Mouse (Mus musculus) sigmoid colon, adult 10 weeks (tissue): Measurements from ENCODE around the gene Crtam. TPM values are rescaled to one million over a fixed set of nuclear protein-coding genes. Genes with fewer than 3 reads are reported as not detected.

Experiments used
- polyA plus RNA-seq: library from polyadenylated mRNA; stranded (reverse); fragments of 350-450 nt; fragmentation: Illumina TruSeq; extraction: RNeasy Lipid Tissue Mini Kit (QIAGEN cat#74804); gene quantifications from one replicate; pipeline ENCODE4 v1.2.3, GENCODE M21; 2014; ENCODE audit warnings: low read depth, low replicate concordance

The Crtam gene
- not detected for polyA plus RNA-seq

DNA sequence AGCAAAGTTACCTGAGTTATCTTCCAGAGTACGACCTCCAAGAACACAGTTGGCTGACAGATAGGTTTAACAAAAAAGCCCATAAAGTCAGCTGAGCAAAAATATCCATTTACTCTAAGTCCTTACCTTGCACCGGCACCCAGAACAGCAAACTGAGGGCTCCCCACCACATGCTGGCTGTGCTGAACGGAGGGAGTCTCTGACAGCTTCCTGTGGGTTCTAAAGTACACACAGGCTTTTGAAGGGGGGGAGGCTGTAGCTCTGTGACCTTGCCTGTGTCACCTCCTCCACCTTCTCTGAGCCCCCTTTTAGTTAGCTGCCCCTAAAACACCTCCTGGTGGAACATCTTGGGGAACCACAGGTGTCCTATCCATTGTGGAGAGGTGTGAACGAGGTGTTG is at the start of gene Crtam:
Gene Crtam (minus strand): TSS at position 214 of the 400 bp plus-strand sequence.

GRCm38 (mm10) chr9:40963586-40964417 is 40.6 kb downstream of the Crtam start, which contains the start of gene Jhy:
Gene Jhy (minus strand): TSS chr9:40964118.

Other genes with a start within 250 kb of the Crtam start
- gene Hspa8, start 203.6 kb downstream of the Crtam start, polyA plus RNA-seq: 1,069 TPM
- gene Bsx, start 130.5 kb downstream of the Crtam start, polyA plus RNA-seq: not detected
- not detected for gene Jhy, start 40.5 kb downstream of the Crtam start, polyA plus RNA-seq
- 2.1 TPM for gene Ubash3b, start 157.1 kb upstream of the Crtam start, polyA plus RNA-seq